Mouse (Mus musculus) C2C12 (cell line): ENCODE data around the gene Lats2.

ENCODE experiments used
- CEBPB ChIP-seq: IDR thresholded peaks from one replicate; pipeline ENCODE4 v1.6.1; 2011; ENCODE audit warnings: low read depth, mild to moderate bottlenecking, control low read depth, moderate library complexity
- CTCF ChIP-seq: IDR thresholded peaks from one replicate; pipeline ENCODE4 v1.5.1; 2011; ENCODE audit not compliant: control insufficient read depth, insufficient read depth, insufficient read length
- FOSL1 ChIP-seq: IDR thresholded peaks from one replicate; pipeline ENCODE4 v1.8.0; 2011; ENCODE audit warnings: mild to moderate bottlenecking, low read length; ENCODE audit not compliant: poor library complexity, insufficient read depth, severe bottlenecking
- MAX ChIP-seq: IDR thresholded peaks from one replicate; pipeline ENCODE4 v1.6.1; 2011; ENCODE audit warnings: mild to moderate bottlenecking, control low read depth
- MYOD1 ChIP-seq: IDR thresholded peaks from one replicate; pipeline ENCODE4 v1.6.1; 2011; ENCODE audit warnings: low read depth; ENCODE audit not compliant: control insufficient read depth, insufficient read length
- MYOG ChIP-seq: IDR thresholded peaks from one replicate; pipeline ENCODE4 v1.6.1; 2011; ENCODE audit not compliant: control insufficient read depth, insufficient read length; ENCODE audit errors: extremely low read depth
- USF1 ChIP-seq: IDR thresholded peaks from one replicate; pipeline ENCODE4 v1.6.1; 2011; ENCODE audit warnings: low read depth, mild to moderate bottlenecking, control low read depth, moderate library complexity

DNA sequence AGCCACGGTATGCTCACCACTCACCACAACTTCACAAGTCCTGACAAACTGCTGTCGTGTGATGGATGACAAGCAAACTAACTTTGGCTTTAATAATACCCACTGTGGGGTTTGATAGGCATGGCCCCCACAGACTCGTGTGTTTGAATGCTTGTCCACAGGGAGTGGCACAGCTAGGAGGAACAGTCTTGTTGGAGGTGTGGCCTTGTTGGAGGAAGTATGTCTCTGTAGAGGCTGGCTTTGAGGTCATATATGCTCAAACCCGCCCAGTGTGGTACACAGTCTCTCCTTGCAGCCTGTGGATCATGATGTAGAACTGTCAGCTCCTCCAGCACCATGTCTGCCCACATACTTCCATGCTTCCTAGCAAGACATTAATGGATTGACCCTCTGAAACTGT lies 39.9 kb downstream of the Lats2 start:
- TF ChIP-seq CTCF, result no peak
- TF ChIP-seq MYOD1, result no peak
- no peak for TF ChIP-seq USF1
- no peak for TF ChIP-seq MAX
- TF ChIP-seq MYOG, result no peak
- TF ChIP-seq FOSL1, result no peak
- no peak for TF ChIP-seq CEBPB
